Mouse (Mus musculus) hindbrain, embryonic 10.5 days (tissue): Measurements from ENCODE around the gene Hcfc2. TPM values are rescaled to one million over a fixed set of nuclear protein-coding genes. Genes with fewer than 3 reads are reported as not detected.

Experiments
- DNase-seq: peaks from one replicate; pipeline ENCODE4 v3.0.0-alpha.2; 2017; ENCODE audit warnings: low spot score
- H3K27ac ChIP-seq: fragments of 300-500 bp; sonication (generic); 2 replicates; pipeline ENCODE4 v1.5.1; 2016; ENCODE audit warnings: mild to moderate bottlenecking, moderate library complexity
- H3K27me3 ChIP-seq: fragments of 300-500 bp; sonication (generic); 2 replicates; pipeline ENCODE4 v1.6.1; 2016; ENCODE audit warnings: mild to moderate bottlenecking; ENCODE audit not compliant: poor library complexity, insufficient read depth, severe bottlenecking
- H3K36me3 ChIP-seq: fragments of 300-500 bp; sonication (generic); 2 replicates; pipeline ENCODE4 v1.6.1; 2016; ENCODE audit warnings: mild to moderate bottlenecking, moderate library complexity
- H3K4me1 ChIP-seq: fragments of 300-500 bp; sonication (generic); replicated peaks from 2 replicates; pipeline ENCODE4 v1.6.1; 2016; ENCODE audit warnings: mild to moderate bottlenecking
- H3K4me3 ChIP-seq: fragments of 300-500 bp; sonication (generic); 2 replicates; pipeline ENCODE4 v1.5.1; 2016; ENCODE audit warnings: mild to moderate bottlenecking, moderate library complexity
- H3K9me3 ChIP-seq: fragments of 300-500 bp; sonication (generic); 2 replicates; pipeline ENCODE4 v1.6.1; 2016; ENCODE audit warnings: mild to moderate bottlenecking, moderate library complexity
- WGBS: fragments of 180-500 bp; shearing (Covaris S2); methylation state at CpG from one replicate; pipeline ENCODE4 v1.1.7; 2016; 5-methylcytosine and 5-hydroxymethylcytosine counted together
- polyA plus RNA-seq: library from polyadenylated mRNA; unstranded; fragments of >200 nt; fragmentation: Nextera tagmentation; extraction: Ambion mirVana; gene quantifications from 2 replicates; pipeline ENCODE4 v1.2.1, GENCODE M21; 2016

Hcfc2 gene
- polyA plus RNA-seq, 1 experiment from 2014 or later = 27.1 TPM

GRCm38 (mm10) chr10:82745301-82745700 lies 49.3 kb downstream of the Hcfc2 start:
- peaks cover 74% of the 10 kb centered on the region for H3K36me3 ChIP-seq
- no peaks in the 10 kb centered on the region for H3K9me3 ChIP-seq
- no peaks in the 10 kb centered on the region for H3K27me3 ChIP-seq
- 91% methylated on average over 5 of the region's 5 CpGs for WGBS
- DNase-seq = no peak
- H3K4me3 ChIP-seq = no peak overlapping the region
- no peak overlapping the region for H3K27ac ChIP-seq
- no peaks in the 10 kb centered on the region for H3K4me1 ChIP-seq

DNA sequence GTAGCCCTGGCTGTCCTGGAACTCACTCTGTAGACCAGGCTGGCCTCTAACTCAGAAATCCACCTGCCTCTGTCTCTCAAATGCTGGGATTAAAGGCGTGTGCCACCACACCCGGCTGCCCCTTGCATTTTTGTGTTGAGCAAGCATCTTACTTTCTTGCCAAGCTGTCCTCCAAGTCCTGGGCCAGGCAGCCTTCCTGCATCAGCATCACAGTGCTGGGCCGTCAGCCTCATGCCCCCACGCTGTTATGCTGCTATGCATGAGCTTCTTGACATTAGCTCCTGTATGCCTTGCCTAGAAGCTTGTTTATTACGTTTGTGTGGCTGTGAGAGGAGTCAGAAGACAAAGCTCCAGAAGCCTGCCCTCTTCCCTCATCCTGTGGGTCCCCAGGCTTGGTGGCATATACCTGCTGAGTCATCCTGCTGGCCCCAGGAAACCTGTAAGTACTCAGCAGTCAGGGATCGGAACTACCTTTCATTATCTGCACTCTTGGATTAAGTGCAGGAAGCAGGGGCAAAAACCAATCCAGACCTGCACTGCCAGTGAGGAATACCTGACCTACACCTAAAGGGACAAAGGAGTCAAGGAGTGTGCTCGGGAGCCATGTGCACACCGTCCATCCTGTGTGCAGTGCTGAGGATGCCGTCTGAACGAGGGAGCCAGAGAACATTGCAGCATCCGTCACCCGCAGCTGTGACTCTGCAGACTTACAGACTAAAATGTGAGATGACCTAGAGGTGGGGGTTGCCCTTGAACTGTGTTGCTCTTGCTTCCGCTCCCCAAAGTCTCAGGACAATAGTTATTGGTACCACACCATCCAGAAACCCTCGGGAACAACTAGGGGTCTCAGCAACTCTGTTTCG lies 51.3 kb downstream of the Hcfc2 start:
- H3K27ac ChIP-seq = no peak overlapping the region

GRCm38 (mm10) chr10:82750778-82751177 lies 54.8 kb downstream of the Hcfc2 start:
- no peaks in the 10 kb centered on the region for H3K27me3 ChIP-seq
- no peaks in the 10 kb centered on the region for H3K4me1 ChIP-seq
- no peak overlapping the region for H3K4me3 ChIP-seq
- H3K9me3 ChIP-seq = no peaks in the 10 kb centered on the region
- DNase-seq = no peak
- peaks cover 100% of the 10 kb centered on the region for H3K36me3 ChIP-seq
- no peak overlapping the region for H3K27ac ChIP-seq
- WGBS = 94% methylated on average over 6 of the region's 6 CpGs

More for the DNA sequence above, 51.3 kb downstream of the Hcfc2 start:
- H3K4me3 ChIP-seq = no peak overlapping the region
- 92% methylated on average over 15 of the region's 15 CpGs for WGBS
- no peaks in the 10 kb centered on the region for H3K27me3 ChIP-seq
- DNase-seq = no peak
- H3K4me1 ChIP-seq = no peaks in the 10 kb centered on the region
- peaks cover 86% of the 10 kb centered on the region for H3K36me3 ChIP-seq
- H3K9me3 ChIP-seq = no peaks in the 10 kb centered on the region

DNA sequence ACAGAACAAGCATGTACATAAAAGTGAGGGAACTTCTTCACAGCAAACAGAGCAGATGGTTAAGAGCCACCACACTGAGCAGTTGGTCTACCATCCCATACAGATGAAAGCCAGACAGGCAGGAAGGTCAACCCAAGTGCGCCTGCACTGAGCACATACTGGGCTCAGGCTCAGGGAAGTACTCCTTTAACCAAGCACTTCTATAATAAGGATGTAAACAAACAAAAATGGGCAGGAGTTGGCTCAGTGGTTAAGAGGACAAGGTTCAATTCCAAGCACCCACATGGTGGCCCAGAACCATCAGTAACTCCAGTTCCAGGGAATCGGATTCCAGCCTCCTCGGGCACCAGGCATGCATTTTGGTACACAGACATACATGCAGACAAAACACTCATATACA lies 57.0 kb downstream of the Hcfc2 start:
- DNase-seq = no peak
- Histone ChIP-seq H3K27me3 (no peaks in the 10 kb centered on the region), H3K4me1 (no peaks in the 10 kb centered on the region), H3K4me3 (no peak overlapping the region), H3K27ac (no peak overlapping the region), H3K36me3 (peaks cover 100% of the 10 kb centered on the region), H3K9me3 (no peaks in the 10 kb centered on the region)
- WGBS = 92% methylated on average over 3 of the region's 3 CpGs

GRCm38 (mm10) chr10:82754642-82755041 lies 58.7 kb downstream of the Hcfc2 start:
- Histone ChIP-seq H3K4me1 (peaks cover 2% of the 10 kb centered on the region; the same call in 1 of the 2 replicates), H3K36me3 (peaks cover 100% of the 10 kb centered on the region), H3K27me3 (no peaks in the 10 kb centered on the region), H3K27ac (no peak overlapping the region), H3K4me3 (no peak overlapping the region), H3K9me3 (no peaks in the 10 kb centered on the region)
- WGBS = 96% methylated on average over 1 of the region's 1 CpGs
- DNase-seq = no peak

GRCm38 (mm10) chr10:82755213-82755890 lies 59.4 kb downstream of the Hcfc2 start:
- Histone ChIP-seq H3K27ac (no peak overlapping the region), H3K36me3 (peaks cover 100% of the 10 kb centered on the region), H3K4me3 (no peak overlapping the region), H3K4me1 (peaks cover 9% of the 10 kb centered on the region), H3K27me3 (no peaks in the 10 kb centered on the region), H3K9me3 (no peaks in the 10 kb centered on the region)
- DNase-seq = no peak
- 92% methylated on average over 11 of the region's 11 CpGs for WGBS

DNA sequence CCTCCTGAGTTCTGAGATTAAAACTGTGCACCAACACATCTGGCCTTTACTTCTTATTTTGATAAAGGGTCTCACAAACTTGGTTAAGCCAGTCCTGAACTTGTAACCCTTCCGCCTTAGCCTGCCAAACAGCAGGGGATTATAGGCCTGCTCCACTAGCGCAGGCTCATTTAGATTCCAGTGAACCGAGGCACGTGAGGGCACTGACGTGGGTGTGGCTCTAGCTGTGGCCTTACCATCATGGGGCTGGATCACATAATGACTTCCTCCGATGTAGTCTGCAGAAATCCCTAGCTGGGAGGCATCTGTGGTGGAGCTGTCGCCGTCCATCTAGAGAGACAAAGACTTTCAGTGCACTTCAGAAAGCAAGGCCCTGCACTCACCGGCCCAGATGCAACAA lies 60.5 kb downstream of the Hcfc2 start:
- H3K27ac ChIP-seq = no peak overlapping the region
- peaks cover 20% of the 10 kb centered on the region for H3K4me1 ChIP-seq
- WGBS = 92% methylated on average over 9 of the region's 9 CpGs
- no peak overlapping the region for H3K4me3 ChIP-seq
- DNase-seq = no peak
- H3K9me3 ChIP-seq = no peaks in the 10 kb centered on the region
- H3K36me3 ChIP-seq = peaks cover 100% of the 10 kb centered on the region
- no peaks in the 10 kb centered on the region for H3K27me3 ChIP-seq

GRCm38 (mm10) chr10:82757341-82757740 lies 61.4 kb downstream of the Hcfc2 start:
- no peaks in the 10 kb centered on the region for H3K9me3 ChIP-seq
- H3K27ac ChIP-seq = no peak overlapping the region
- no peak for DNase-seq
- H3K4me1 ChIP-seq = peaks cover 29% of the 10 kb centered on the region
- no peak overlapping the region for H3K4me3 ChIP-seq
- no peaks in the 10 kb centered on the region for H3K27me3 ChIP-seq
- peaks cover 94% of the 10 kb centered on the region for H3K36me3 ChIP-seq
- 90% methylated on average over 9 of the region's 9 CpGs for WGBS

DNA sequence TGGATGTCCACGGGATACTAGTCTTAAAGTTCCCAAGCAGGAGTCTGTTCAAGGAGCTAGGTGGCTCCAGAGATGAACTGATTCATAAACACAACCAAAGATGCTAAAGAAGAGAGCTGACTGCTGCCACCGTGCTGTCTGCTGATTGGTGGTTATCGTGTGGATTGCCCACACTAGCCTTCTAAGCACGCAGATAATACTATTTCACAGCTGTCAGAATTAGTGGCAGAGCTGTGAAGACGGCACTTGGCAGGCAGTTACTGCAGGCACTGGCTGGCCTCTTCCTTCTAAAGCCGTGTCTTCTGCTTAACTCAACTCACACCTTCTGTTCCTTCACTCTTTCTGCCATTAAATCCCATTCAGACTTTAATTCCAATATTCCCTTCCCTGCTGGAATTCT lies 62.4 kb downstream of the Hcfc2 start:
- no peak for DNase-seq
- Histone ChIP-seq H3K9me3 (no peaks in the 10 kb centered on the region), H3K27ac (no peak overlapping the region), H3K27me3 (no peaks in the 10 kb centered on the region), H3K36me3 (peaks cover 83% of the 10 kb centered on the region), H3K4me3 (no peak overlapping the region), H3K4me1 (peaks cover 32% of the 10 kb centered on the region)
- WGBS = 92% methylated on average over 6 of the region's 6 CpGs

DNA sequence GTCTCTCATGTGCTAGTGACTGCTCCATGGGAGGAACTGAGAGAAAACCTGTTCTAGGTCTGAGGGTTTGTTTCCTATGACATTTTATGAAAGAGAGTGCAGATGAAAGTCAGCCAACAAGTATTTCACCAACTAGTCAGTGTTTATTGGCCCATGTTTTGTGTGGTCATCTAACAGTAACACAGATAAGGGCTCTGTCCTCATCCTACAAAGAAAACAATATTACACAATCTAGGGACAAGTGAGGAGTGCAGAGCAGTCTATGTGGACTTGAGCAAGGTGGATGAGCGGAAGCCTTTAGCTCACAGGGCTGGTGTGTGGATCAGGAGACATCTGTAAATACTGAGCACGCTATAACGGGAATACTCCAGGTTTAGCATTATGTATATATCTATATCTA lies 62.9 kb downstream of the Hcfc2 start:
- Histone ChIP-seq H3K4me1 (peaks cover 32% of the 10 kb centered on the region), H3K36me3 (peaks cover 78% of the 10 kb centered on the region), H3K9me3 (no peaks in the 10 kb centered on the region), H3K27me3 (no peaks in the 10 kb centered on the region), H3K4me3 (no peak overlapping the region), H3K27ac (no peak overlapping the region)
- no peak for DNase-seq
- WGBS = 97% methylated on average over 3 of the region's 3 CpGs

GRCm38 (mm10) chr10:82759706-82760105 lies 63.7 kb downstream of the Hcfc2 start:
- no peak overlapping the region for H3K4me3 ChIP-seq
- H3K9me3 ChIP-seq = no peaks in the 10 kb centered on the region
- no peak for DNase-seq
- H3K27ac ChIP-seq = no peak overlapping the region
- peaks cover 39% of the 10 kb centered on the region for H3K4me1 ChIP-seq
- peaks cover 70% of the 10 kb centered on the region for H3K36me3 ChIP-seq
- WGBS = 95% methylated on average over 5 of the region's 5 CpGs
- no peaks in the 10 kb centered on the region for H3K27me3 ChIP-seq

DNA sequence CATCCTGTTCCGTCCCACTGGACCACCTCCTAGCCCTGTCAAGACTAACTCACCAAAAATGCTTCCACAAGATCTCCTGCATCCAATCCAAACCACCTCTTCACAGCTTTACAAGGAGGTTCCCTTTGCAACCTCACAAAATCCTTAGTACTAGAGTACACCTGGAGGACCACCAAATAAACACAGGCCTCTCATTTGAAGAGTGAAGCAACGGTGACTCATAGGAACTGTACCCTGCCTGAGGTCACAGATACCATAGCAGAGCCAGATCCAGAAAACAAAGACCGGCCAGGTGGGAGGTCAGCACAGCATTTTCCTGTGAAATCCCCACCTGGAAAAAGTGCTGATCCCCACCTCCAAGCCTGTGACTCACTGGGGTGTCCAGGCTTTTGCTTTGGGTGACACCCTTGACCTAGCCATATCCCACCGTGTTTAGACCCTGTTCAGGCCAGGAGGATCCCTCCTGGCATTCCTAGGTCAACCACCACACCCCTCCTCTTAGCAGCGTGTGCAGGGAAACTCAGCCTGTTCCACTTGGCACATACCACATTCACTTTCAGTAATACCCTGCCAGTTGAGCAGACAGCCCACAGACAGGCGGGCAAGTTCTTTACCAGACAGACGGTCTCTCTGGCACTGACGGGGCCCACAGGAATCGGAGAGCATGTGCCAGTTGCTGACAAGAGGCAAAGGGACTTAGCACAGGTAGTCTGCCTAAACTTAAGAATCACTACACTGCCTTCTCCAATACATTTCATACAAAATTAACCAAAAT lies 65.3 kb downstream of the Hcfc2 start:
- WGBS = 90% methylated on average over 9 of the region's 9 CpGs
- Histone ChIP-seq H3K4me3 (peak overlapping the region; percentile 21), H3K27ac (no peak overlapping the region), H3K4me1 (peaks cover 39% of the 10 kb centered on the region), H3K27me3 (no peaks in the 10 kb centered on the region), H3K9me3 (no peaks in the 10 kb centered on the region), H3K36me3 (peaks cover 55% of the 10 kb centered on the region)
- no peak for DNase-seq
